Mouse (Mus musculus) lung, adult 2 months (tissue): ENCODE measurements at regions not wholly inside any gene's neighbourhood (a gene's known extent, or its start where the extent isn't known, plus 50 kb on each side); places are given as distances from the start of the nearest gene placed in this dataset.

Source experiments
- CTCF ChIP-seq: fragments of 200-500 bp; IDR thresholded peaks from 2 replicates; pipeline ENCODE4 v1.5.1; 2011; ENCODE audit warnings: mild to moderate bottlenecking, low read length, control low read depth; ENCODE audit not compliant: insufficient read depth
- POLR2A ChIP-seq: fragments of 200-500 bp; IDR thresholded peaks from 2 replicates; pipeline ENCODE4 v1.6.1; 2011; ENCODE audit warnings: low read depth, mild to moderate bottlenecking, control low read depth, low read length, borderline replicate concordance; ENCODE audit errors: extremely low read depth

- TF ChIP-seq POLR2A (no peak), CTCF (no peak)
Observed at GRCm38 (mm10) chr8:126868831-126869463, 76.7 kb downstream of the Tomm20 start.
